Mouse (Mus musculus): ENCODE measurements around the gene Pacsin2.

DNA sequence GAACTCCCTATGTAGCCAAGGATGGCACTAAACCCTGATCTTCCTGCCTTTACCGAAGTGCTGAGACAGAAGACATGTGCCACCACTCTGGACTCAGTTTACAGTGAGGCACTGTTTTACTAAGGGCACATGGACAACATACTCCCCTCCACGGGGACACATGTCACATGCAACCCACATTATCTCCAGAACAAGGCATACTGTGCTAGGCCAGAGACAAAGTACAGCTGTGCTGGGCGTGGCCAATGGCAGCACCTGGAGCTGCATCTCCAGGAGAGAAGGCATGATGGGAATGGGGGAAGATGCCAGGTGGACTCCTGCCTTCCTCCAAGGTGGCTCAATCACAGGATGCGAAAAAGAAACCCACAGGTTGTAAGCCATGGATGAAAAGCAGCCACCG, 135.5 kb downstream of the Pacsin2 start:
- TF ChIP-seq CTCF (IDR thresholded peaks at IDR 0.05; ENCODE audit: low read depth) (no peak), EP300 (optimal IDR thresholded peaks at IDR 0.05) (no peak)
